Mouse (Mus musculus) megakaryocyte, embryonic 14.5 days (primary cell): ENCODE measurements around the gene Rbfox2.

Experiments used
- FLI1 ChIP-seq: IDR thresholded peaks from 2 replicates; pipeline ENCODE4 v1.6.1; 2012; ENCODE audit warnings: low read length, inconsistent platforms, mixed read lengths
- GATA1 ChIP-seq: IDR thresholded peaks from 3 replicates; pipeline ENCODE4 v1.6.1; 2012; ENCODE audit warnings: mixed read lengths, low read length, inconsistent platforms, borderline replicate concordance

GRCm38 (mm10) chr15:77305852-77306546 lies 805 bp downstream of the Rbfox2 start:
- TF ChIP-seq FLI1 (no peak), GATA1 (no peak)
